Mouse (Mus musculus): ENCODE results near the gene Zmiz1.

DNA sequence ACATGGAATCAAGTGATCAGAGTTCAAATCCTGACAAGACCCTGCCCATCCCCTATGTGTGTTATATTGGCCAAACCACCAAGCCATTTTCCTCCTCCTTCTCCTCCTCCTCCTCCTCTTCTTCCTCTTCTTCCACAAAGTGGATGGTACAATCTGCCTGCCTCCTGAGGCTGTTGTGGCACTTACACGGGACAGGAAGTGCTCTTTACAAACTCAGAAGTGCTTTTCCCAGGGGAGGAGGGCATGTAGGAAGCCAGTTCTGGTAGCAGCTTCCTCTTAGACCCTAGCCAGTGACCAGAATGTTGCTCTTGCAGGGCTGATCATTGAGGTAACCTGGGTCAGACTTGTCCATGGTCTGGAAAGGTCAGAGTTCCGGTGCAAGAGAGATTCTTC lies 6.4 kb upstream of the Zmiz1 start:
- TF ChIP-seq EP300 (IDR thresholded peaks at IDR 0.05) (no peak), CTCF (IDR thresholded peaks at IDR 0.05) (no peak)
